Mouse (Mus musculus): Measurements from ENCODE around the gene Mipep. TPM values are rescaled to one million over a fixed set of nuclear protein-coding genes. Genes with fewer than 3 reads are reported as not detected.

The Mipep gene
- polyA plus RNA-seq (2014; fragmentation: Nextera tagmentation; extraction: Ambion mirVana) = 21.2 and 26.2 TPM in 2 replicates

GRCm38 (mm10) chr14:60784427-60785315 lies at the start of gene Mipep:
Mipep (plus strand) TSS chr14:60784573.
- Histone ChIP-seq H3K4me2 (replicated peaks) (peak within 1 kb of the TSS; percentile 84), H3K9ac (peak within 1 kb of the TSS; percentile 72), H3K27me3 (ENCODE audit: control insufficient read depth, insufficient read depth, low read length) (no peaks in the 10 kb centered on the region), H3K4me1 (replicated peaks; ENCODE audit: control insufficient read depth, insufficient read depth, low read length) (peaks cover 5% of the 10 kb centered on the region; the same call in 1 of the 2 replicates), H3K9me3 (ENCODE audit: control insufficient read depth, low read length) (no peaks in the 10 kb centered on the region), H3K27ac (peak within 1 kb of the TSS; percentile 46), H3K4me3 (replicated peaks; ENCODE audit: low read length) (peak within 1 kb of the TSS; percentile 66), H3K36me3 (replicated peaks; ENCODE audit: control insufficient read depth, insufficient read depth) (peaks cover 6% of the 10 kb centered on the region; the same call in 1 of the 2 replicates)
- DNase-seq (ENCODE audit: low spot score) (peak; percentile 91), ATAC-seq (ENCODE audit: low FRiP score) (peak; percentile 94)
- WGBS = under 1% methylated on average over 61 of the region's 61 CpGs

GRCm38 (mm10) chr14:60735206-60735605 lies 49.2 kb upstream of the Mipep start:
- no peaks in the 10 kb centered on the region for H3K27me3 ChIP-seq (ENCODE audit: control insufficient read depth, insufficient read depth, low read length)
- no peak overlapping the region for H3K4me3 ChIP-seq (replicated peaks; ENCODE audit: low read length)
- DNase-seq (ENCODE audit: low spot score) = no peak
- no peak overlapping the region for H3K27ac ChIP-seq
- H3K4me2 ChIP-seq (replicated peaks) = no peak overlapping the region
- no peak overlapping the region for H3K9ac ChIP-seq
- WGBS = 55% methylated on average over 5 of the region's 5 CpGs
- no peak for ATAC-seq (ENCODE audit: low FRiP score)
- H3K4me1 ChIP-seq (replicated peaks; ENCODE audit: control insufficient read depth, insufficient read depth, low read length) = peaks cover 39% of the 10 kb centered on the region
- no peaks in the 10 kb centered on the region for H3K9me3 ChIP-seq (ENCODE audit: control insufficient read depth, low read length)
- no peaks in the 10 kb centered on the region for H3K36me3 ChIP-seq (replicated peaks; ENCODE audit: control insufficient read depth, insufficient read depth)

DNA sequence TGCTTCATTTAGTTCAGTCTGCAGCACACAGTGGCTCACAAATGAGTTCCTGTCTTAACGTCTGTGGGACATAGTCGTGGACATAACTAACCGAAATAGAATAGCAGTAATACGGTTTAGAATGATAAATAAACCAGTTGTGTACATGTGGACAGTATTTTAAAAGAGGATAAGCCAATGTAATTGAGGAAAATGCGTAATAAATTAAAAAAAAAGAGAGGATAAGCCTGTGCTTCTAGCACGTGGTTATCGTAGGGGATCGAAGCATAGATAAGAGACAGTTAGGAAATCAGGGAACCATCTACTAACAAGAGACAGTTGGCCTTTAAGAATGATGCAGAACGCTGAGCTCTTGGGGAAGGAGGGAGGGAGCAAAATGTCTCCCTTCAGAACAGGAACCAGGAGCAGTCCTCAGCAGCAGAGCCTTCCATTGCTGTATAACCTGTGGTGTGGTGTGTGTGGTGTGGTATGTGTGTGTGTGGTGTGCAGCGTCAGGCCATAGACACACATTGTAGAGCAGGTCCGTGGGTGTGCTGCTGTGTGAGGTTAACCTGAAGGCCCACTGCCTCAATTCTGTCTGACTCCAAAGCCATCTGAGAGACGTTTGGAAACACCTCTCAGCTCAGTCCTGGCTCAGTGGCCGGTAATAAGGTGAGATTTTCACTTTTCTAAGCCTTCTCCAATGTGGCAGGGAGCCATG lies 48.4 kb upstream of the Mipep start:
- Histone ChIP-seq H3K27ac (peak overlapping the region; percentile 74), H3K9me3 (ENCODE audit: control insufficient read depth, low read length) (no peaks in the 10 kb centered on the region), H3K4me3 (replicated peaks; ENCODE audit: low read length) (no peak overlapping the region), H3K4me1 (replicated peaks; ENCODE audit: control insufficient read depth, insufficient read depth, low read length) (peaks cover 42% of the 10 kb centered on the region), H3K9ac (peak overlapping the region; percentile 19; the same call in 1 of the 2 replicates), H3K4me2 (replicated peaks) (0 out of 2 replicates have a peak overlapping the region, but pooled peaks have one; percentile 6), H3K27me3 (ENCODE audit: control insufficient read depth, insufficient read depth, low read length) (no peaks in the 10 kb centered on the region), H3K36me3 (replicated peaks; ENCODE audit: control insufficient read depth, insufficient read depth) (no peaks in the 10 kb centered on the region)
- 54% methylated on average over 13 of the region's 13 CpGs for WGBS
- ATAC-seq (ENCODE audit: low FRiP score) (no peak), DNase-seq (ENCODE audit: low spot score) (no peak)

DNA sequence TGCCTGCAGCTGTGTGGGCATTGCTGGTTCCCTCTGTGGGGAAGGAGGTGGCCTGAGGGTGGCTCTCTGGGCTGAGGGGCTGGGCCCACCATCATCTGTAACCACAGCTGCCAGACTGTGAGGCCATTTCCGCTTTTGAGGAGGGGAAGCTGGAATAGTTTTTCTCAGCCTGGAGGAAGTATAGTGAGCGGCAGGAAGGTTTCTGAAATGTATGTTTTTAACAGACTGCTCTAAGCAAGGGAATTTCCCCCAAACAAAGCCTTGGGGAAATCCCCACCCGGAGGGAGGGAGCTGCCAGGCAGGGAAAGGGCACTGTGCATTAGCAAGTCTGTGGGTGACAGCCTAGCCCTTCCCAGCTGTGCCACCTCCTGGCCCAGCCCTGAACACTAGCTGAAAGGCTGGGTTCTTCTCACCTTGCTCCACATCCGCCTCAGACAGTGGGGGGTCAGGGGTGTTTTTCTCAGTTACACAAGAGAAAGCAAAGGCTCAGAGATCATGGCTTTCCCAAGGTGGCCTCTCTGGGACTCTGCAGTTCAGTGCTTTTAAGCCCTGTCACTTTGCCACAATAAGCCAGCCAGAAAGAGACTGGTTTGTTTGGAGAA lies 47.7 kb upstream of the Mipep start:
- H3K36me3 ChIP-seq (replicated peaks; ENCODE audit: control insufficient read depth, insufficient read depth) = no peaks in the 10 kb centered on the region
- H3K9me3 ChIP-seq (ENCODE audit: control insufficient read depth, low read length) = no peaks in the 10 kb centered on the region
- DNase-seq (ENCODE audit: low spot score) (no peak), ATAC-seq (ENCODE audit: low FRiP score) (peak; percentile 31; the same call in 1 of the 2 replicates)
- H3K4me3 ChIP-seq (replicated peaks; ENCODE audit: low read length) = no peak overlapping the region
- 0 out of 2 replicates have a peak overlapping the region, but pooled peaks have one; percentile 6 for H3K4me2 ChIP-seq (replicated peaks)
- 6% methylated on average over 4 of the region's 4 CpGs for WGBS
- peaks cover 48% of the 10 kb centered on the region for H3K4me1 ChIP-seq (replicated peaks; ENCODE audit: control insufficient read depth, insufficient read depth, low read length)
- H3K27ac ChIP-seq = peak overlapping the region; percentile 74
- peak overlapping the region; percentile 19; the same call in 1 of the 2 replicates for H3K9ac ChIP-seq
- no peaks in the 10 kb centered on the region for H3K27me3 ChIP-seq (ENCODE audit: control insufficient read depth, insufficient read depth, low read length)

GRCm38 (mm10) chr14:60737202-60737611 lies 47.2 kb upstream of the Mipep start:
- no peak overlapping the region for H3K4me3 ChIP-seq (replicated peaks; ENCODE audit: low read length)
- peak overlapping the region; percentile 74; the same call in 1 of the 2 replicates for H3K27ac ChIP-seq
- no peak overlapping the region for H3K4me2 ChIP-seq (replicated peaks)
- H3K9ac ChIP-seq = no peak overlapping the region
- ATAC-seq (ENCODE audit: low FRiP score) = no peak
- H3K36me3 ChIP-seq (replicated peaks; ENCODE audit: control insufficient read depth, insufficient read depth) = no peaks in the 10 kb centered on the region
- H3K9me3 ChIP-seq (ENCODE audit: control insufficient read depth, low read length) = no peaks in the 10 kb centered on the region
- no peaks in the 10 kb centered on the region for H3K27me3 ChIP-seq (ENCODE audit: control insufficient read depth, insufficient read depth, low read length)
- peaks cover 54% of the 10 kb centered on the region for H3K4me1 ChIP-seq (replicated peaks; ENCODE audit: control insufficient read depth, insufficient read depth, low read length)
- 16% methylated on average over 7 of the region's 7 CpGs for WGBS
- no peak for DNase-seq (ENCODE audit: low spot score)

DNA sequence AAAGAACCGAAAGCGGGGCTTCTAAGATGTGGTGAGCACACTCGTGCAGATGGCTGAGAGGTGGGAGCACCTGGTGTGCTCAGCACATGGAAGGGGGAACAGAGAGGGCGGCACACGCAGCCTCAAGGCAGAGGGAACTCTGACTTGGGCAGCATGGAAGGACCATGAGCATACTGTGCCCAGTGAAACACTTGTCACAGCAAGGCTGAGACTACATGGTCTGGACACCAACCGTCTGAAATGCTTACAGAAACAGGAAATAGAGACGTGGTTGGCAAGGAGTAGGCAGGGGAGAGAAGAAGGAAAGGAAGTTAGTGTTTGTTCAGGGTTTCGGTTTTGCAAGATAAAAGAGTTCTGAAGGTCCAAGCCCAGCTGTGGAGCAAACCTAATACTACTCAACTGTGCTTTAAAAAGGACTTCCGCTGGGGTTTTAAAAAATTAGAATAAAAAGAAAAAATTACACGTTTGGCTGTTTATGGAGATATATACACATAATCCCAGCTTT lies 45.9 kb upstream of the Mipep start:
- H3K36me3 ChIP-seq (replicated peaks; ENCODE audit: control insufficient read depth, insufficient read depth) = no peaks in the 10 kb centered on the region
- H3K27ac ChIP-seq = peak overlapping the region; percentile 22; the same call in 1 of the 2 replicates
- H3K9ac ChIP-seq = no peak overlapping the region
- H3K4me3 ChIP-seq (replicated peaks; ENCODE audit: low read length) = no peak overlapping the region
- H3K27me3 ChIP-seq (ENCODE audit: control insufficient read depth, insufficient read depth, low read length) = no peaks in the 10 kb centered on the region
- H3K9me3 ChIP-seq (ENCODE audit: control insufficient read depth, low read length) = no peaks in the 10 kb centered on the region
- 63% methylated on average over 10 of the region's 10 CpGs for WGBS
- DNase-seq (ENCODE audit: low spot score) (no peak), ATAC-seq (ENCODE audit: low FRiP score) (no peak)
- no peak overlapping the region for H3K4me2 ChIP-seq (replicated peaks)
- H3K4me1 ChIP-seq (replicated peaks; ENCODE audit: control insufficient read depth, insufficient read depth, low read length) = peaks cover 50% of the 10 kb centered on the region

GRCm38 (mm10) chr14:60739155-60739554 lies 45.2 kb upstream of the Mipep start:
- Histone ChIP-seq H3K36me3 (replicated peaks; ENCODE audit: control insufficient read depth, insufficient read depth) (no peaks in the 10 kb centered on the region), H3K4me3 (replicated peaks; ENCODE audit: low read length) (no peak overlapping the region), H3K4me1 (replicated peaks; ENCODE audit: control insufficient read depth, insufficient read depth, low read length) (peaks cover 50% of the 10 kb centered on the region), H3K4me2 (replicated peaks) (no peak overlapping the region), H3K9ac (no peak overlapping the region), H3K27ac (no peak overlapping the region), H3K9me3 (ENCODE audit: control insufficient read depth, low read length) (no peaks in the 10 kb centered on the region), H3K27me3 (ENCODE audit: control insufficient read depth, insufficient read depth, low read length) (no peaks in the 10 kb centered on the region)
- DNase-seq (ENCODE audit: low spot score) = no peak
- 10% methylated on average over 7 of the region's 9 CpGs for WGBS
- no peak for ATAC-seq (ENCODE audit: low FRiP score)

DNA sequence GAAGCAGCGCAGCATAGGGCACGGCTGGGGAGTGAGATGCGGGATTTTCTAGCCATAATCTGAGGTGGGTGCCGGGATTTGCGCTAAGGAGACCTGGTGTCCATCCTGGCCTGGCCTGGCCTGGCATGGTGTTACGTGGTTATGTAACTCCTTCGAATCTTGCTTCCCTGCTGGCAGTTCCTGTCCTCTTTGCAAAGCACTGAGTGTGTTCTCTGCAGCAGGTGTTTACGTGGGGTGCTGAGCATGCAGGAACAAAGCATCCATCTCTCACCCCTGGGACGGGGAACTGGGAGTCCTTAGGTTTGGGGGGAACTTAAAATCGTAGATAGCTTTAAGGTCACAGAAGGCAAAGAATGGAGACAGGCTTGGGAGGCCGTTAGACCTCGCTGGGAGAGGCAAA lies 44.8 kb upstream of the Mipep start:
- H3K4me2 ChIP-seq (replicated peaks) = no peak overlapping the region
- no peaks in the 10 kb centered on the region for H3K36me3 ChIP-seq (replicated peaks; ENCODE audit: control insufficient read depth, insufficient read depth)
- no peak overlapping the region for H3K9ac ChIP-seq
- no peaks in the 10 kb centered on the region for H3K9me3 ChIP-seq (ENCODE audit: control insufficient read depth, low read length)
- no peaks in the 10 kb centered on the region for H3K27me3 ChIP-seq (ENCODE audit: control insufficient read depth, insufficient read depth, low read length)
- peaks cover 50% of the 10 kb centered on the region for H3K4me1 ChIP-seq (replicated peaks; ENCODE audit: control insufficient read depth, insufficient read depth, low read length)
- H3K4me3 ChIP-seq (replicated peaks; ENCODE audit: low read length) = no peak overlapping the region
- H3K27ac ChIP-seq = peak overlapping the region; percentile 47; the same call in 1 of the 2 replicates
- whole genome bisulfite sequencing = 75% methylated on average over 12 of the region's 12 CpGs
- ATAC-seq (ENCODE audit: low FRiP score) (no peak), DNase-seq (ENCODE audit: low spot score) (no peak)

All from hindbrain, embryonic 14.5 days (tissue).